Mouse (Mus musculus): ENCODE measurements around the gene Rdh16. TPM values are rescaled to one million over a fixed set of nuclear protein-coding genes. Genes with fewer than 3 reads are reported as not detected.
"Not testable (repeated sequence)": the region's sequence is repeated elsewhere in the genome, so short reads cannot be mapped to it uniquely, and the experiment has no call there.

Rdh16 gene
- total and polyA plus RNA-seq, 3 experiments = 0.12 to 1.3 (median 0.79) TPM

DNA sequence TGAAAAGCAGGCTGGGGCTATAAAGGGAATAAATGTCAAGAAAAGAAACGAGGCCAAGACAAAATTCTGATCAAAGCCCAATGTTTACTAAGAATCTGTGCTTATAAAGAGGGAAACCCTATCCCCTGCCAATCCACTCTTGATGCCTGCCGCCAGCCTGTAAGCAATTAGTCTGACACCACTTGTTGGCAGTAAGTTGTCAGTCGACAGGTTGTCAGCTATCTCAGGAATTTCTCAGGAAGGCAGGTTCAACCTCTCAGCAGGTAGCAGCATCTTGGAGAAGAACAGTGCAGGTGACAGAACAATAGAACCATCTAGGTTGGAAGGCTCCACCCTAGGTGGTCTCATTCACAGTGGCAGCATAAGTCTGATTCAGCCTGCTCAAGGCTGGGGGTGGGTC lies 28.2 kb downstream of the Rdh16 start:
- DNase-seq = no peak

DNA sequence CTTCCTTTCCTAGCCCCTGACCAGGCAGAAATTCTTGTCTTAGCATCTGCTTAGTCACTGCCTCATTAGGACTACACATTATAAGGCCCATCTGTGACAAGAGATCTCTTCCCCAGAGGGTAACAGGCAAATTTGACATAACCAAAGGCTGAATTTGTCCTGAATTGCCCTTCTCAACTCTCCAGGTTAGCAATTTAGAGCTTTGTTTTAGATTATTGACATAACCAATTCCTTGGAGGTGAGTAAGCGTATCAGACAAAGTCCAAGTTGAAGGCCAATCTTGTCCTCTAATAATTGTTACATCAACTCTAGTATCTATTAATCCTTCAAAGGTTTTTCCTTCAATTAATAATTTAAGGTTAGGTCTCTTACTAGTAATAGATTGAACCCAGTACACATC lies 33.2 kb downstream of the Rdh16 start:
- DNase-seq = not testable (repeated sequence)

DNA sequence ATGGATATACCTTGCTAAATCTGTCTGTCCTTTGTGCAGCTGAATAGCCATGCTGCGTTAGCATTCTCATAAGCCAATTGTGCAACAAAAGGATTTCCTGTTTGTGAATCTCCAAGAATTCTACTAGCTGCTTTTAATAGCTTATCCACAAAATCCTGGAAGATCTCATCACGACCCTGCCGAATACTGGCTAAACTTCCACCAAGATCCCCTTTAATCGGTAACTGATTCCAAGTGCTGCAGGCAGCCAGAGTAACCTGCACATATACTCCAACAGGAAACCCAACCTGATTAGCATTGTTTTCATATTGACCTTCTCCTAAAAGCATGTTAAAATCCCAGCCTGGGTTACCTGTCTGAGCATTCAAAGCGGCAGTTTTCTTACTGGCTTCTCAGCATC lies 34.3 kb downstream of the Rdh16 start:
- DNase-seq = no peak

DNA sequence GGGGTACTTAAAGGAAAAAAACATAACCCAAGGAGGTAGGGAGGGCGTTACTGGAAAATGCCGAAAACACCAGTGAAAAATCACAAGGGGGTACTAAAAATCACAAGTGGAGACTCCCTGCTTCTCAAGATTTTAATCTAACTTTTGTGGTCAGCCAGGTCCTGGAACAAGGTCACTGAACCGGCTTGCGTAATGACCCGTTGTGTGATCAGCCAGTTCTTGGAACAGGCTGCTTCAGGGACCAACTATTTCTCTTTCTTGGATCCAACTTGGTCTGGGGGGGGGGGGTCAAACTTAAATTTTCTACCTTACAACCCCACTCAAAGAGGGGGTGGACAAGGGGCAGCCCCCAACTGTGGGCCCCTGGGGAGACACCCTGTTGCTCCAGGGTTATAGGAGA lies 36.8 kb downstream of the Rdh16 start:
- DNase-seq = peak; percentile 52

DNA sequence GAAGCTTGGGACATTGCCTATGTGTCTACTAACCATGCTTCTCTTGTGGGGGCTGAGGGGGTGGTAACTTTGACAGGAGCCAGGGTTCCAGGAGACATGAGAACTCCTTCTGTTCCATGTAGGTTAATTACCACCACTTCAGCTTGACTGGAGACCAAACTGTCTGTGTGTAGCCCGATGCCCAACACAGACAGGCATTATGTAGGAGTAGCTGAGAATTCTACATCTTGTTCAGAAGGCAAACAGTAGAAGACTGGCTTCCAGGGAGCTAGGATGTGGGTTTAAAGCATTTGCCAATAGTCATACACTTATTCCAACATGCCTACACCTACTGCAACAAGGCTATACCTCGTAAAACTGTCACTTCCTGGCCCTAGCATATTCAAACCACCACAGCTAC lies 37.6 kb downstream of the Rdh16 start:
- no peak for DNase-seq

DNA sequence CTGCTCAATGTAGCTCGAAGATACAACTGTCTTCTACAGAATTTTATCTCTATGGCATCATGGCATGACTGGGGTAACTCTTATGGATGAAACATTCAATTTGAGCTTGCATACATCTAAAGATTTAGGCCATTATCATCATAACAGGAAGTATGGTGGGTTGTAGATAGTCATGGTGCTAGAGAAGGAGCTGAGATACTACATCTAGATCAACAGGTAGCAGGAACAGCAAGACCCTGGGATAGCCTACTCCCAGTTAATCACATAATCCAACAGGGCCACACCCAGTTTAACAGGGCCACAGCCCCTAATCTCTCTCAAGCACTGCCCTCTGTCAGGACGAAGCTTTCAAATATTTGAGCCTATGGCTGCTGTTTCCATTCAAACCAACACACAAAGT lies 39.8 kb downstream of the Rdh16 start:
- DNase-seq = no peak

DNA sequence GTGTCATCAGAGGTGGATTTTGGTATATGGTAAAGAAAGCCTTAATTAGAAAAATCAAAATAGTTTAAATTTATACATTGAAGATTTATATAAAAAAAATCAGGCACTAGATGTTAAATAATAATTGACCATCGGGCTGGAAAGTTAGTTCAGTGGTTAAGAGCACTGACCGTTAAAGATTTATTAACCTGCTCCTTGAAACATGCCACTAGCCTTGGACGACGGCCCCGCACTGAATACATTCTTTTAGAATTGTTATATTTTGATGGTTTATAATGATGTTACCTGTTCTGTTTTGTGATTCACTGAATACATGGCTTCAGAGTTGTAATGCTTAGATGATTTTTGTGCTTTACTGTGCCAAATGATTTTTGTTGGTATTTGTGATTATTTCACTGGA lies 45.0 kb downstream of the Rdh16 start:
- not testable (repeated sequence) for DNase-seq

DNA sequence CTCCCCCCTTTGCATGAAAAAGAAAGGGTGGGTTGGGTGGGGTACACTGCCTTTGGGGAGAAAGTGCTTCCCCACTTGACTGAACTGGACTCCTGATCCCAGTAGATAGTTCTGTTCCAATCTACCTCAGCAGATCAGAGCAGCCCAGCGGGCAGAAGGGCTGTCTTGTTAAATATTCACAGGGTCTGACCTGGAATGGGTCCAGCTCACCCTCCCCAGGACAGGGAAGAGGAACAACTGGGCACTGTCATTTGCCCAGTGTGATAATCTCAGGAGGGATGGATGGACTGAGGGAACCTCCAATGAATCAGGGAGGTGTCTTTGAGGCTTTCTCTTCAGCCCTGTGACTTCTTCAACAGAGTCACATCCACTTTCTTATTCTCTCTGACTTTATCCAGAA lies 47.1 kb downstream of the Rdh16 start:
- no peak for DNase-seq

DNA sequence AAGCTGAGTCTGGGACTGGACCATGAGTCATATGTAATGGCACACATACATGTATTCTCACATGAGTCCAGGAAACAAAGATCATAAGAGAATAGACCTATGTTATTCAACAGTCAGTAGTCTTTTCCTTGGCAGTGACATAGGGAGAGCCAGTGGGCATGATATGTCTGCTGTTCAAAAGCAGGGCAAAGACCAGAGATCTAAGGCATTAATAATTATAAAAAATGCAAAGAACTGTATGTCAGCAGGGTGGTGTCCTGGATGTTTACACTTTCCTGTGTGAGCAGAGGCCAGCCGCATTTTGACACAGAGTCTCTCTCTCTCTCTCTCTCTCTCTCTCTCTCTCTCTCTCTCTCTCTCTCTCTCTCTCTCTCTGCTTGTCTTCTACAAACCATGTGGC lies 48.7 kb downstream of the Rdh16 start, which contains the start of gene Rdh19:
Gene Rdh19 (plus strand): TSS at position 301 of the 400 bp plus-strand sequence.
- no peak for DNase-seq

DNA sequence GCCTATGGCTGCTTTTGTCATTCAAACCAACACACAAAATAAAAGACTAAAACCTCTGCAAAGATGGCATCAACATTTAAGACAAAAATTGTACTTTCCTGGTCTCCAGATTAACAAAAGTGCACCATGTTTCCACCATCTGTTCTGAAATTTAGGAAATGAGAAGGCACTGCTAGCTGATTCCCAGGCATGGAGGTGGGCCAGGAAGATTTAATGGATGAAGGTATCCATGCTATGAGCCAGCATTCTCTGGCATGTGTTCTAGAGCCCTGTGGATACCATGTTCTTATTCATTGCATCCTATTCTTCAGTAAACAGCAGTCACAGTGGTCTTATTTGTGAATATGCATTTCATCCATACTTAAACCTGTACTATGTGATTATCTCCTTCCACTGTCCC lies 55.4 kb downstream of the Rdh16 start:
- DNase-seq = no peak

DNA sequence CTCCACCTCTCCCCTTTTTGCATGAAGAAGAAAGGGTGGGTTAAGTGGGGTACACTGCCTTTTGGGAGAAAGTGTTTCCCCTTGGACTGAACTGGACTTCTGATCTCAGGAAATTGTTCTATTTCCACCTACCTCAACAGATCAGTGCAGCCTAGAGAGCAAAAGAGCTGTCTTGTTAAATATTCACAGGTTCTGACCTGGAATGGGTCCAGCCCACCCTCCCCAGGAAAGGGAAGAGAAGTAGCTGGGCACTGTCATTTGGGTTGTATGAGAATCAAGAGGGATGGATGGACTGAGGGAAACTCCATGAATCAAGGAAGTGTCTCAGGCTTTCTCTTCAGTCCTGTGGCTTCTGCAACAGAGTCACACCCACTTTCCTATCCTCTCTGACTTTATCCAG lies 64.0 kb downstream of the Rdh16 start:
- no peak for DNase-seq

DNA sequence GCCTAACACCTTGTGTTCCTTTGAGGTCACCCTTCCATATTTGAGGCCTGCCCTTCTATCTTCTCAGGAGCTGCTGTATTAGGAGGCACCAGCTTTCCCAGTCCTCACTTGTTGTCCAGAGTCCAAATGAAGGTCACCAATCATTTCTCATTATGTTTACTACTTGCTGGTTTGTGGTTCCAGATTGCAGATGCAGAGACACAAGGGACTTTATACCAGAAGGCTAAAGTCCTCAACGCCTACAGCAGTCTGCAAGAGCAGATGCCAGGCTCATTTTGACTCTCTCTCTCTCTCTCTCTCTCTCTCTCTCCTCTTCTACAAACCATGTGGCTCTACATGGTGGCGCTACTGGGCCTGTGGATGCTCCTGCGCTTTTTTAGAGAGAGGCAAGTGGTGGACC lies 65.3 kb downstream of the Rdh16 start, which contains the start of gene Rdh16f2:
Gene Rdh16f2 (plus strand): TSS at position 243 of the 400 bp plus-strand sequence.
- no peak for DNase-seq

DNA sequence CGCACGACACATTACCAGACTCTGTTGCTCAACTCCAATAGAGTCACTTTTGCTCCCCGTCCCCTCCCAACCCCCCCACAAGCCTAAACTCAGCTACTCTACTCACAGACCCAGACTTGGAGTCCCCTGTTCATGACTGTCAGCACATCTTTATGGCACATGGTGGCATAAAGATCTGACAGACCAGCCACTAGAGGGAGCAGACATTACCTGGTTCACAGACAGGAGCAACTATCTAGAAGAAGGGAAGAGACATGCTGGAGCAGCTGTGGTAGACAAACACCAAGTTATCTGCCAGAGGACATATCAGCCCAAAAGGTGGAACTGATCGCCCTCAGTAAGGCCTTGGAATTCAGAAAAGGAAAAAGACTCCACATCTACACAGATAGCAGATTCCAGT lies 71.5 kb downstream of the Rdh16 start:
- peak; percentile 39 for DNase-seq

DNA sequence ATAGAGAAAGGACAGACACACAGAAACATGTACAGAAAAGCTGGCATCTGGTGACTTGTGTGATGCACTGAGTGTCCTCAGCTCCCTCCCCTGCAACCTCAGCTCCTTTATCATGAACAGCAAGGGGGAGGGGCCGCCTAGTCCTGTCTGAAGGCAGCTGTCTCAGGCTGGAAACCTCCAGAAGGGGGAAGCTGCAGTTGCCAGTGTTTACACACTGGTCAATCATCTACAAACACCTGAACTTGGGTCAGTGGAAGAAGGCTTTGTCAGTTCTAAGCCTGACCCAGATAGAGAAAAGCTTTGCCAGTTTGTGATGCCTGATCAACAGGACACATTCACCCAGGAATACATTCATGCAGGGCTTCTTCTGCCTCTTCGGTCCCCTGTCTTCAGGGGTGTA lies 76.7 kb downstream of the Rdh16 start:
- no peak for DNase-seq

DNA sequence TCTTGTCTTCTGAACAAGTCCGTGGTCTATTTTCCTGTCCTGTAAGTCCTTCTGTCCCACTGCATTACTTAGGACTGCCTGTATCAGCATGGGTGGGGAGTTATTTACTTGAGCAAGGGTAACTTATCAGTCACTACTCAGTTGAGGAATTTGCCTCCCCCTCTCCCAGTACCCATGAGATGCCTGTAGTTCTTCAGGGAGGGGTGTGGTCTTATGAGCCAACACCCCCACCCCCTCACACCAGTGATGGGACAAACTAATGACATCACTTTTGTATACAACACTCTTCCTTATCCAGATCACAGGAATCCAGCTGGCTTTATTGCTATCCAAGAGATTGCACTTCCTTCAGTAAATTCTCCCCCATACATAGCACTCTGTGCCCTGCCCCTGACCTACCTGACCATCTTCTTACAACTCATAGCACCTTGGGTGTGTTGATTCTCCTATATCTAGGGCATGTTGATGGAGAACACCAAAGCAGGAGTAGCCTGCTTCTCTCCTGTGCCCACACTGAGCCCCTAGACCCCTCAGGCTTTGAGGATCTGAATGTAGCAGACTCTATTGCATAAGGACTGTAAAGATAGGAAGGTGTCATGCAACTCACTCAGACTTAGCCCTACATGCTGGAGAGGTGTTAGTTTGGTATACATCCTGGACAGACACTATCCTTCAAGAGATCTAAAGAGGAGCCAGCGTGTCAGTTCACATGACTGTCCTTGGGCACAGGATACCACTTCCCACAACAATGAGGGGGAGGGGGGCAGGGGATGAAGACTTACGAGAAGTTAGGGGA lies 77.5 kb downstream of the Rdh16 start:
- no peak for DNase-seq

DNA sequence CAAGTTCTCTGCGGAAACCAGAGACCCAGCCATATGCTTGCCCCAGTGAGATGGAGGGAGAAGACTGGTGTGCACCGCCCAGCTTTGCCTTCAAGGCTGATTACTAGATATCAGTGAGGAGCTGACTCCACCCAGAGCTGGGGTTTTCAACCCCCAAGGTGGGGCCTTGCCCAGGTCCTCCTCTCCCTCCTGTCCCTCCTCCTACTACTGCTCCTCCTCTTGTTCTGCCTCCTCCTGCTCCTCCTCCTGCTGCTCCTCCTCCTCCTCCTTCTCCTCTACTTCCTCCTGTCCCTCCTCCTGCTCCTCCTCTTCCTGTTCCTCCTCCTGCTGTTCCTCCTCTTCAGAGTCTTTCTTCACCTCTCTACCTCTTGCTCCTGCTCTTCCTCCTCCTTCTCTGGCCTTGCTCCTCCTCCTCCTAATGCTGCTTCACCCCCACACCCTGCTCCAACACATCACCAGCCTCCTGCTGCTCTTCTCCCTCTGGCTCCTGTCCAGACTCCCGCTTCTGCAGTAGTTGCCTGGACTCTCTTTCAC lies 78.3 kb downstream of the Rdh16 start:
- DNase-seq = no peak

DNA sequence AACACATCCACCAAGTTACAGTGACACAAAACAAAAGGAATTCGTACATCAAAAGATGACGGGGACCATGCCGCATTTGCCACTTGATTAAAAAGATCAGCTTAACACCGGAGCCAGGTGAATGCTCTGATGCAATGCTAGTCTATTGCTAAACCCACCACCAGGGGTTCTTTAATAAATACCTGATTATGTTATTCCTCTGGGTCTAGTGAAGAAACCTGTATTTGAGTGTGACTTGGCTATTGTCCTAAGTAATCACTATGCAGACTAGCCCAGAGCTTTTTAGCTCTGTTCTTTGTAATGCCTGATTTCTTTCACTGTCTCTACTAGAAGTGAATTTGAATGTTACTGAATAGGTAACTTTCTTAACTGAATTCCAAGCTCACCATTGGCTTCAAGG lies 80.1 kb downstream of the Rdh16 start:
- DNase-seq = no peak

DNA sequence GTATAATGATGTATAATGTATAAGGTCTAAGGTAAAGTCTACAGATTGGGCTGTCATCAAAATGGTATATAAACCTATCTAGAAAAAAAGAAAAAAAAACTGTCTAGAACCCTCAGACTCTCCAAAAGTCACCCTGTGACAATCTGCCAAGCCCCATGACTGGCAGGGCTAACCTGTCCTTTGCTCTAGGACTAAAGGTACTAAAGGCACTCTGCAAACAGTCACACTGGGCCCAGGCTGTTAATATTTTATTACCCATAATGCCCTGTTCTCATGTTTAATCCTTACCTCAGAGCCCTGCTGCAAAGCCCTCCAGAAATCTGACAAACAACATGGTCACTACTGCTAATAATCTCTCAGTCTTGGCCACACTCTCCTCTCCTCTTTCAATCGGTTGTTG lies 85.6 kb downstream of the Rdh16 start:
- DNase-seq = no peak

DNA sequence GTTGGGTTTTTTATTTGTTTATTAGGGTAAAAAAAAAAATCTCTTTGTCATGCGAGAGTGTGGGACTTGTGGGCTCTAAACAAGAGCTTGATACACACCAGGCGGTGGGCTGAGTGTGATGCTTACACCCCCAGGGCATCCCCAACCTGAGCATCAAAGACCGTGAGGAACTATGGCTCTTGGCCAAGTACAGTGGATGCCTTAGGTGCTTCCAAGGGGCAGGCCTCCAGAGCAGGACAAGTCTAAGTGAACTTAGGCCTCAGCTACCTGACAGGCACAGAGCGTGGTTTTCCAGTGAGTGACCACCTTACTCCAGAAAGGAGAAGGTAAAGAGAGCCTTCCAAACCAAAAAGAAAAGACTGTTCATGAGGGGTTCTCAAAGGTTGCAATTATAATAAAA lies 86.0 kb downstream of the Rdh16 start:
- DNase-seq = no peak

DNA sequence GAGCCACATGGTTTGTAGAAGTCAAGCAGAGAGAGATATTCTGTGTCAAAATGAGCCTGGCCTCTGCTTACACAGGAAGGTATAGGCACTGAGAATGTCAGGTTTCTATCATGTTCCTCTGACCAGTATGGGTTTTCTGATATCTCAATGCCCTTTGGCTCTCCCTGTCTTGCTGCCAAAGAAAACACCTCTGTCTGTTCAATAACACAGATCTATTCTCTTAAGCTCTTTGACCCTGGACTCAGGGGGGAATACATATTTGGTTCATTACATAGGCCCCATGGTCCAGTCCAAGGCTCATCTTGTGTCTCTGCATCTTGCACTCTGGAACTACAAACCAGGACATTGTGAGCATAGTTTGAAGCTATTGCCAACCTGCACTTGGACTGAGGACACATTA lies 87.7 kb downstream of the Rdh16 start, which contains the start of gene Rdh7:
Gene Rdh7 (minus strand): TSS at position 213 of the 400 bp plus-strand sequence.
- DNase-seq = no peak

DNA sequence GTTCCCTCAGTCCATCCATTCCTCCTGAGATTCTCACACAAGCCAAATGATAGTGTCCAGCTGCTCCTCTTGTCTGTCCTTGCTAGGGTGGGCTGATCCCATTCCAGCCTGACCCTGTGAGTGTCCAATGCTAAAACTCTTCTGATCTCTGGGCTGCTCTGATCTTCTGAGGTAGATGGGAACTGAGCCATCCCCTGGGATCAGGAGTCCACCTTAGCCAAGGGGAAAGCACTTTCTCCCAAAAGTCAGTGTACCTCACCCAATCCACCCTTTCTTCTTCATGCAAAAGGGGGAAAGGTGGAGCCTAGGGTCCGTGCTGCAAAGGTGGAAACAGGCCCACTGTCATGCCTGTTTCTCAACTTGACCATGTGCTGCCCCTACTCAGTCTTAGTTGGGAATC lies 90.5 kb downstream of the Rdh16 start:
- DNase-seq = no peak

DNA sequence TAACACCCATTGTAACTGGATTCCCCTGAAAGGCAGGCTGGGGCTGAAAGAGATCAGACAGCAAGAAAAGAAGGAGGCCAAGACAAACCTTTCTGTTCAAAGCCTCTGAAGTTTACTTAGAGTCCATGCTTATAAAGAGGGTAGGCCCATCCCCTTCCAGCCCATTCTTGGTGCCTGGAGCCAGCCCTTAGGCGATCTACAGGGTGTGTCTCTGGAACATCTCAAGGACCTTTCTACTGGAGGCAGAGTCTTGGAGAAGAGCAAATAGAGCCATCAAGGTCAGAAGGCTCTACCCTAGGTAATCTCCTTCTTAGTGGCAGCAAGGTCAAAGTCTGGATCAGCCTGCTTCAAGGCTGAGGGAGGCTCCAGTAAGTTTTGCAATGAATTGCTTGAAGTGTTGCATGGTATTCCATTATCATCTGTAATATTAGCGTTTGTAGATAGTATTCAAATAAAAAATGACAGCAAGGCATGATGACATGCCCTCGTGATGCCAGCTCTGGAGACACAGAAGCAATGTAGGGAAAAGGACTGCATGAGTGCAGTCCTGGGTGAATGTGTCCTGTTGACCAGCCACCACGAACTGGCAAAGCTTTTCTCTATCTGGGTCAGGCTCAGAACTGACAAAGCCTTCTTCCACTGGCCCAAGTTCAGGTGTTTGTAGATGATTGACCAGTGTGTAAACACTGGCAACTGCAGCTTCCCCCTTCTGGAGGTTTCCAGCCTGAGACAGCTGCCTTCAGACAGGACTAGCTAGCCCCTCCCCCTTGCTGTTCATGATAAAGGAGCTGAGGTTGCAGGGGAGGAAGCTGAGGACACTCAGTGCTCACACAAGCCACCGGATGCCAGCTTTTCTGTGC lies 92.4 kb downstream of the Rdh16 start:
- DNase-seq = peak; percentile 8

Data from adrenal gland, adult 2 months (tissue).